Mouse (Mus musculus) layer of hippocampus, adult 8-10 months (tissue): ENCODE data around the gene Cnmd. TPM values are rescaled to one million over a fixed set of nuclear protein-coding genes. Genes with fewer than 3 reads are reported as not detected.

Source experiments
- total RNA-seq, 4 experiments: library from RNA; stranded (reverse); gene quantifications; 2 replicates each; pipeline ENCODE4 v1.2.4; 2022

The Cnmd gene
- total RNA-seq, 4 experiments from 2014 or later, result 1.7 to 6.2 (median 3.7) TPM

Other genes starting within 250 kb of the Cnmd start
- 10 to 100 TPM; 38.4 to 44.3 (median 41.1) TPM for gene Kbtbd7, start 235.7 kb downstream of the Cnmd start, total RNA-seq
- gene Kbtbd6, start 210.3 kb downstream of the Cnmd start, total RNA-seq, result 1 to 10 TPM in 3 of 4 experiments, under 1 TPM in 1; 0.89 to 1.2 (median 1.1) TPM
- 1 to 10 TPM; 4.2 to 7.9 (median 6.2) TPM for gene Elf1, start 181.0 kb downstream of the Cnmd start, total RNA-seq
- 10 to 100 TPM; 47.9 to 53.4 (median 48.8) TPM for gene Wbp4, start 180.7 kb downstream of the Cnmd start, total RNA-seq
- gene Sugt1, start 74.5 kb downstream of the Cnmd start, total RNA-seq, result 10 to 100 TPM; 76.6 to 98.3 (median 84.8) TPM
- gene Pcdh8, start 109.1 kb upstream of the Cnmd start, total RNA-seq, result 10 to 100 TPM; 62.3 to 64.6 (median 63.1) TPM